Mouse (Mus musculus): ENCODE data around the gene Zfp367.

DNA sequence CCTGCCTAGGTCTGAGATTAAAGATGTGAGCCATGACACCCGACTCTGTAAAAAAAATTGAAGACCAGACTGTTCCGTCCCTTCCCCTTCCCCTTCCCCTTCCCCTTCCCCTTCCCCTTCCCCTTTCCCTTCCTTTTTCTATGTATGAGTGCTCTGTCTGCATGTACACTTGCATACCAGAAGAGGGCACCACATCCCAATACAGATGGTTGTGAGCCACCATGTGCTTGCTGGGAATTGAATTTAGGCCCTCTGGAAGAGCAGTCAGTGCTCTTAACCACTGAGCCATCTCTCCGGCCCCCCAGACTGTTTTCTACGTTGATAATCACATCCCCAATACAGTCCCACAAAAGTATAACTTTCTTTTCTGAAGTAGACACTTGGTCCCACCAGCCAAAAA lies 27.3 kb upstream of the Zfp367 start:
- TF ChIP-seq CTCF (IDR thresholded peaks at IDR 0.05), result peak; percentile 50
- no peak for TF ChIP-seq EP300 (IDR thresholded peaks at IDR 0.05)
